In genomic region chr9:102717886-102718643, GRCm38 (mm10) we compare ENCODE assay signal across 7 mouse cellular contexts. TPM values are rescaled to one million over a fixed set of nuclear protein-coding genes. Genes with fewer than 3 reads are reported as not detected.
DNase-seq lines count a peak whose midpoint lies in the region; ATAC-seq and TF ChIP-seq lines count a peak whose summit lies in the region.

No protein-coding gene starts in this region.

- H3K9me3 ChIP-seq in embryonic facial prominence, embryonic 14.5 days (ENCODE audit: control insufficient read depth, low read length): no peaks in the 10 kb centered on the region
- no peaks in the 10 kb centered on the region for H3K9me3 ChIP-seq in heart, embryonic 11.5 days (replicated peaks; ENCODE audit: control insufficient read depth, low read length)
- no peaks in the 10 kb centered on the region for H3K9me3 ChIP-seq in kidney, embryonic 15.5 days (replicated peaks)
- H3K9me3 ChIP-seq in limb, embryonic 15.5 days: no peaks in the 10 kb centered on the region
- no peaks in the 10 kb centered on the region for H3K9me3 ChIP-seq in midbrain, embryonic 16.5 days (replicated peaks; ENCODE audit: control insufficient read depth, low read length, poor library complexity, severe bottlenecking)

- no peak for TF ChIP-seq POLR2A in bone marrow macrophage, adult 2 months (IDR thresholded peaks at IDR 0.05; ENCODE audit: borderline replicate concordance, low read depth, low read length)

- H3K4me3 ChIP-seq in bone marrow macrophage, adult 2 months (ENCODE audit: insufficient read depth, low read length): peak overlapping the region; percentile 54
- peak overlapping the region; percentile 80 for H3K4me3 ChIP-seq in embryonic facial prominence, embryonic 14.5 days (ENCODE audit: low read depth, low read length)
- peak overlapping the region; percentile 90 for H3K4me3 ChIP-seq in heart, embryonic 11.5 days (ENCODE audit: low read depth, low read length)
- peak overlapping the region; percentile 77 for H3K4me3 ChIP-seq in kidney, embryonic 15.5 days (replicated peaks)
- H3K4me3 ChIP-seq in limb, embryonic 15.5 days: peak overlapping the region; percentile 66
- peak overlapping the region; percentile 87 for H3K4me3 ChIP-seq in midbrain, embryonic 16.5 days (ENCODE audit: low read depth, low read length)

- H3K27me3 ChIP-seq in embryonic facial prominence, embryonic 14.5 days (replicated peaks; ENCODE audit: control insufficient read depth, insufficient read depth, low read length): no peaks in the 10 kb centered on the region
- H3K27me3 ChIP-seq in heart, embryonic 11.5 days (ENCODE audit: control insufficient read depth, insufficient read depth, low read length): no peaks in the 10 kb centered on the region
- no peaks in the 10 kb centered on the region for H3K27me3 ChIP-seq in kidney, embryonic 15.5 days
- H3K27me3 ChIP-seq in limb, embryonic 15.5 days: no peaks in the 10 kb centered on the region
- H3K27me3 ChIP-seq in midbrain, embryonic 16.5 days (ENCODE audit: control insufficient read depth, insufficient read depth, low read depth, low read length): no peaks in the 10 kb centered on the region

- DNase-seq in embryonic facial prominence, embryonic 14.5 days (ENCODE audit: low spot score): peak; percentile 95
- DNase-seq in telencephalon, adult 2 months (ENCODE audit: low read depth, low spot score): peak; percentile 55

- H3K36me3 ChIP-seq in embryonic facial prominence, embryonic 14.5 days (ENCODE audit: control insufficient read depth, insufficient read depth, low read length): peaks cover 33% of the 10 kb centered on the region
- H3K36me3 ChIP-seq in heart, embryonic 11.5 days (ENCODE audit: control insufficient read depth, insufficient read depth, low read length): peaks cover 18% of the 10 kb centered on the region
- H3K36me3 ChIP-seq in kidney, embryonic 15.5 days: peaks cover 33% of the 10 kb centered on the region
- H3K36me3 ChIP-seq in limb, embryonic 15.5 days: peaks cover 29% of the 10 kb centered on the region
- peaks cover 8% of the 10 kb centered on the region; the same call in 1 of the 2 replicates for H3K36me3 ChIP-seq in midbrain, embryonic 16.5 days (ENCODE audit: control insufficient read depth, insufficient read depth, low read length)

- H3K9ac ChIP-seq in embryonic facial prominence, embryonic 14.5 days (ENCODE audit: low read depth, low read length): peak overlapping the region; percentile 95
- peak overlapping the region; percentile 100 for H3K9ac ChIP-seq in heart, embryonic 11.5 days (ENCODE audit: low read depth, low read length)
- H3K9ac ChIP-seq in kidney, embryonic 15.5 days: peak overlapping the region; percentile 88
- peak overlapping the region; percentile 94 for H3K9ac ChIP-seq in limb, embryonic 15.5 days
- H3K9ac ChIP-seq in midbrain, embryonic 16.5 days (ENCODE audit: low read depth, low read length): peak overlapping the region; percentile 98

- H3K27ac ChIP-seq in bone marrow macrophage, adult 2 months (ENCODE audit: insufficient read depth, low read depth, low read length): no peak overlapping the region
- peak overlapping the region; percentile 98 for H3K27ac ChIP-seq in embryonic facial prominence, embryonic 14.5 days (replicated peaks; ENCODE audit: low read depth, low read length)
- H3K27ac ChIP-seq in heart, embryonic 11.5 days (ENCODE audit: low read depth, low read length): peak overlapping the region; percentile 99
- H3K27ac ChIP-seq in kidney, embryonic 15.5 days: peak overlapping the region; percentile 98
- peak overlapping the region; percentile 99 for H3K27ac ChIP-seq in limb, embryonic 15.5 days
- H3K27ac ChIP-seq in midbrain, embryonic 16.5 days (ENCODE audit: low read length): peak overlapping the region; percentile 98

- TF ChIP-seq CTCF in bone marrow macrophage, adult 2 months (IDR thresholded peaks at IDR 0.05; ENCODE audit: low read depth, low read length): no peak

- peak; percentile 42 for ATAC-seq in embryonic facial prominence, embryonic 14.5 days (ENCODE audit: low read depth)
- ATAC-seq in heart, embryonic 11.5 days (replicated peaks; ENCODE audit: insufficient number of reproducible peaks, low FRiP score, low TSS enrichment): peak; percentile 20; the same call in 1 of the 2 replicates
- ATAC-seq in kidney, embryonic 15.5 days (replicated peaks; ENCODE audit: low FRiP score): peak; percentile 41
- ATAC-seq in limb, embryonic 15.5 days (ENCODE audit: insufficient number of reproducible peaks, low FRiP score, low TSS enrichment, low read depth): peak; percentile 22
- peak; percentile 53 for ATAC-seq in midbrain, embryonic 16.5 days

- H3K4me1 ChIP-seq in bone marrow macrophage, adult 2 months (ENCODE audit: control insufficient read depth, insufficient read depth, low read length): peaks cover 4% of the 10 kb centered on the region; the same call in 1 of the 2 replicates
- peaks cover 56% of the 10 kb centered on the region for H3K4me1 ChIP-seq in embryonic facial prominence, embryonic 14.5 days (ENCODE audit: control insufficient read depth, insufficient read depth, low read length)
- H3K4me1 ChIP-seq in heart, embryonic 11.5 days (ENCODE audit: control insufficient read depth, insufficient read depth, low read length): peaks cover 60% of the 10 kb centered on the region
- H3K4me1 ChIP-seq in kidney, embryonic 15.5 days: peaks cover 80% of the 10 kb centered on the region
- H3K4me1 ChIP-seq in limb, embryonic 15.5 days: peaks cover 73% of the 10 kb centered on the region
- H3K4me1 ChIP-seq in midbrain, embryonic 16.5 days (ENCODE audit: control insufficient read depth, insufficient read depth, low read length): peaks cover 42% of the 10 kb centered on the region

- 0% methylated on average over 50 of the region's 52 CpGs for WGBS in embryonic facial prominence, embryonic 14.5 days
- WGBS in heart, embryonic 11.5 days (ENCODE audit: insufficient replicate concordance): under 1% methylated on average over 52 of the region's 52 CpGs
- under 1% methylated on average over 52 of the region's 52 CpGs for WGBS in kidney, embryonic 15.5 days
- WGBS in limb, embryonic 15.5 days: under 1% methylated on average over 52 of the region's 52 CpGs
- under 1% methylated on average over 52 of the region's 52 CpGs for WGBS in midbrain, embryonic 16.5 days

- peak overlapping the region; percentile 92 for H3K4me2 ChIP-seq in embryonic facial prominence, embryonic 14.5 days (ENCODE audit: low read depth, low read length)
- peak overlapping the region; percentile 69 for H3K4me2 ChIP-seq in heart, embryonic 11.5 days
- peak overlapping the region; percentile 91 for H3K4me2 ChIP-seq in kidney, embryonic 15.5 days
- H3K4me2 ChIP-seq in limb, embryonic 15.5 days: peak overlapping the region; percentile 81
- peak overlapping the region; percentile 96 for H3K4me2 ChIP-seq in midbrain, embryonic 16.5 days (ENCODE audit: low read length)

RNA-seq across cellular contexts. Expression of gene Amotl2, which starts 1.6 kb away (rescaled TPM):
- 0.31 and 1.2 TPM in 2 replicates for polyA plus RNA-seq in bone marrow macrophage, adult 2 months (2012; ENCODE audit: insufficient read depth, insufficient read length, missing spikeins)
- polyA plus RNA-seq in embryonic facial prominence, embryonic 14.5 days (2014; fragmentation: Nextera tagmentation; extraction: Ambion mirVana): 44.5 and 48.1 TPM in 2 replicates
- polyA plus RNA-seq in heart, embryonic 11.5 days (2014; fragmentation: Nextera tagmentation; extraction: Ambion mirVana): 28.7 and 33.7 TPM in 2 replicates
- 43.3 and 45.1 TPM in 2 replicates for polyA plus RNA-seq in kidney, embryonic 15.5 days (2015; fragmentation: Nextera tagmentation; extraction: Ambion mirVana)
- 60.7 and 61.5 TPM in 2 replicates for polyA plus RNA-seq in limb, embryonic 15.5 days (2015; fragmentation: Nextera tagmentation; extraction: Ambion mirVana)
- 58.4 and 62.9 TPM in 2 replicates for polyA plus RNA-seq in midbrain, embryonic 16.5 days (2015; fragmentation: Nextera tagmentation; extraction: Ambion mirVana)

Comparison
In these comparisons a context has a peak if more than half of its experiments do, and no peak if none do; other contexts are left out.
1. RNA of gene Amotl2, which starts 1.6 kb away (polyA plus RNA-seq): 60.7 to 61.5 TPM in limb, embryonic 15.5 days, 58.4 to 62.9 TPM in midbrain, embryonic 16.5 days, 43.3 to 45.1 TPM in kidney, embryonic 15.5 days, 44.5 to 48.1 TPM in embryonic facial prominence, embryonic 14.5 days and 28.7 to 33.7 TPM in heart, embryonic 11.5 days; 0.31 to 1.2 TPM in bone marrow macrophage, adult 2 months; every median in the first group is over 10 times any median in the second.
2. Peak in every context shown above with its lines, with median percentiles within 50 percentile points of each other: H3K4me3 ChIP-seq, ATAC-seq, H3K4me2 ChIP-seq and H3K9ac ChIP-seq.